Comparison of ENCODE assay signal across 13 mouse cellular contexts in genomic region chr7:131556116-131556515, GRCm38 (mm10). TPM values are rescaled to one million over a fixed set of nuclear protein-coding genes. Genes with fewer than 3 reads are reported as not detected.
DNase-seq lines count a peak whose midpoint lies in the region; ATAC-seq lines count a peak whose summit lies in the region.
"Had no signal": no experiment of that assay in that cellular context is flagged by ENCODE, and none has a peak within 500 bp of the region (broad histone marks: within the 10 kb centered on the region; RNA-seq: fewer than 3 reads in every experiment).

No protein-coding gene starts in this region.

- 1% methylated on average over 9 of the region's 9 CpGs for WGBS in hindbrain, embryonic 11.5 days
- WGBS in hindbrain, embryonic 16.5 days = 2% methylated on average over 9 of the region's 9 CpGs
- 2% methylated on average over 9 of the region's 9 CpGs for WGBS in embryonic facial prominence, embryonic 14.5 days
- under 1% methylated on average over 9 of the region's 9 CpGs for WGBS in limb, embryonic 15.5 days

- intact Hi-C loops in left cerebral cortex, postnatal 14 days (cut with DNase I) = loop anchor here (2.0 kb wide), 1 partner anchor 15 kb away; no protein-coding TSS in a partner anchor

- no peaks in the 10 kb centered on the region for H3K9me3 ChIP-seq in hindbrain, embryonic 11.5 days (ENCODE audit: control insufficient read depth, low read length)
- H3K9me3 ChIP-seq in hindbrain, embryonic 16.5 days (ENCODE audit: control insufficient read depth, low read length) = no peaks in the 10 kb centered on the region; the same call in 1 of the 2 replicates
- no peaks in the 10 kb centered on the region for H3K9me3 ChIP-seq in embryonic facial prominence, embryonic 14.5 days (ENCODE audit: control insufficient read depth, low read length)
- H3K9me3 ChIP-seq in limb, embryonic 15.5 days = no peaks in the 10 kb centered on the region
- H3K9me3 ChIP-seq: liver, embryonic 13.5 days; megakaryocyte, embryonic 14.5 days had no signal

- peaks cover 14% of the 10 kb centered on the region; the same call in 1 of the 2 replicates for H3K4me1 ChIP-seq in hindbrain, embryonic 11.5 days (replicated peaks; ENCODE audit: control insufficient read depth, insufficient read depth, low read length)
- H3K4me1 ChIP-seq in hindbrain, embryonic 16.5 days (ENCODE audit: control insufficient read depth, insufficient read depth, low read depth, low read length) = peaks cover 13% of the 10 kb centered on the region
- peaks cover 3% of the 10 kb centered on the region; the same call in 1 of the 2 replicates for H3K4me1 ChIP-seq in brown adipose tissue, adult 24 weeks (ENCODE audit: control insufficient read depth, insufficient read depth, insufficient read length, low read length)
- peaks cover 17% of the 10 kb centered on the region for H3K4me1 ChIP-seq in embryonic facial prominence, embryonic 14.5 days (ENCODE audit: control insufficient read depth, insufficient read depth, low read length)
- peaks cover 36% of the 10 kb centered on the region for H3K4me1 ChIP-seq in limb, embryonic 15.5 days

- no peaks in the 10 kb centered on the region for H3K36me3 ChIP-seq in hindbrain, embryonic 11.5 days (ENCODE audit: control insufficient read depth, insufficient read depth, low read length)
- H3K36me3 ChIP-seq in hindbrain, embryonic 16.5 days (ENCODE audit: control insufficient read depth, insufficient read depth, low read length) = no peaks in the 10 kb centered on the region
- no peaks in the 10 kb centered on the region for H3K36me3 ChIP-seq in embryonic facial prominence, embryonic 14.5 days (ENCODE audit: control insufficient read depth, insufficient read depth, low read length)
- no peaks in the 10 kb centered on the region for H3K36me3 ChIP-seq in limb, embryonic 15.5 days
- H3K36me3 ChIP-seq: liver, embryonic 13.5 days had no signal

- peak overlapping the region; percentile 23 for H3K4me3 ChIP-seq in hindbrain, embryonic 11.5 days (ENCODE audit: low read depth, low read length)
- no peak overlapping the region; the same call in 1 of the 2 replicates for H3K4me3 ChIP-seq in hindbrain, embryonic 16.5 days (ENCODE audit: low read length)
- peak overlapping the region; percentile 36; the same call in 1 of the 2 replicates for H3K4me3 ChIP-seq in brown adipose tissue, adult 24 weeks (ENCODE audit: insufficient read depth, low read depth, low read length)
- H3K4me3 ChIP-seq in embryonic facial prominence, embryonic 14.5 days (ENCODE audit: low read depth, low read length) = peak overlapping the region; percentile 21
- peak overlapping the region; percentile 26; the same call in 1 of the 2 replicates for H3K4me3 ChIP-seq in limb, embryonic 15.5 days

- no peak for ATAC-seq in hindbrain, embryonic 11.5 days (ENCODE audit: low FRiP score)
- ATAC-seq in hindbrain, embryonic 16.5 days = no peak
- ATAC-seq in embryonic facial prominence, embryonic 14.5 days (ENCODE audit: low read depth) = no peak
- ATAC-seq in limb, embryonic 15.5 days (ENCODE audit: insufficient number of reproducible peaks, low FRiP score, low TSS enrichment, low read depth) = no peak

- H3K27ac ChIP-seq in hindbrain, embryonic 11.5 days (ENCODE audit: low read depth, low read length) = no peak overlapping the region; the same call in 1 of the 2 replicates
- H3K27ac ChIP-seq in hindbrain, embryonic 16.5 days (ENCODE audit: low read depth, low read length) = no peak overlapping the region
- H3K27ac ChIP-seq in brown adipose tissue, adult 24 weeks (replicated peaks; ENCODE audit: low read depth, low read length) = no peak overlapping the region
- no peak overlapping the region for H3K27ac ChIP-seq in embryonic facial prominence, embryonic 14.5 days (replicated peaks; ENCODE audit: low read depth, low read length)
- H3K27ac ChIP-seq in limb, embryonic 15.5 days = no peak overlapping the region
- H3K27ac ChIP-seq: liver, embryonic 13.5 days had no signal

- no peak overlapping the region for H3K4me2 ChIP-seq in hindbrain, embryonic 11.5 days (replicated peaks; ENCODE audit: low read depth, low read length)
- H3K4me2 ChIP-seq in hindbrain, embryonic 16.5 days (ENCODE audit: low read length) = no peak overlapping the region; the same call in 1 of the 2 replicates
- no peak overlapping the region; the same call in 1 of the 2 replicates for H3K4me2 ChIP-seq in embryonic facial prominence, embryonic 14.5 days (ENCODE audit: low read depth, low read length)
- H3K4me2 ChIP-seq in limb, embryonic 15.5 days = peak overlapping the region; percentile 35; the same call in 1 of the 2 replicates

- H3K9ac ChIP-seq in hindbrain, embryonic 11.5 days (ENCODE audit: low read depth, low read length) = no peak overlapping the region
- no peak overlapping the region for H3K9ac ChIP-seq in hindbrain, embryonic 16.5 days (ENCODE audit: low read depth, low read length)
- no peak overlapping the region for H3K9ac ChIP-seq in embryonic facial prominence, embryonic 14.5 days (ENCODE audit: low read depth, low read length)
- no peak overlapping the region for H3K9ac ChIP-seq in limb, embryonic 15.5 days
- H3K9ac ChIP-seq: liver, embryonic 13.5 days had no signal

- peaks cover 74% of the 10 kb centered on the region for H3K27me3 ChIP-seq in hindbrain, embryonic 11.5 days (ENCODE audit: control insufficient read depth, insufficient read depth, low read length)
- peaks cover 61% of the 10 kb centered on the region for H3K27me3 ChIP-seq in hindbrain, embryonic 16.5 days (replicated peaks; ENCODE audit: control insufficient read depth, insufficient read depth, low read length)
- peaks cover 86% of the 10 kb centered on the region for H3K27me3 ChIP-seq in embryonic facial prominence, embryonic 14.5 days (replicated peaks; ENCODE audit: control insufficient read depth, insufficient read depth, low read length)
- peaks cover 82% of the 10 kb centered on the region for H3K27me3 ChIP-seq in limb, embryonic 15.5 days

- DNase-seq in hindbrain, embryonic 11.5 days (ENCODE audit: low spot score) = peak; percentile 59
- DNase-seq in embryonic facial prominence, embryonic 14.5 days (ENCODE audit: low spot score) = no peak
- DNase-seq in left cerebral cortex, postnatal 14 days (ENCODE audit: low spot score in 2 of 2) = no peak
- DNase-seq in cerebellum, adult 11-12 months = no peak
- DNase-seq: cerebellum, adult 9-10 months; layer of hippocampus, adult 9-11 months; liver, embryonic 13.5 days had no signal

RNA-seq across cellular contexts. Expression of gene Bub3, which starts 3.9 kb away (rescaled TPM):
- polyA plus RNA-seq in hindbrain, embryonic 11.5 days (2014; fragmentation: Nextera tagmentation; extraction: Ambion mirVana) = 271 and 278 TPM in 2 replicates
- 149 and 162 TPM in 2 replicates for polyA plus RNA-seq in hindbrain, embryonic 16.5 days (2015; fragmentation: Nextera tagmentation; extraction: Ambion mirVana)
- 28.4 and 36.7 TPM in 2 replicates for polyA plus RNA-seq in brown adipose tissue, adult 24 weeks (2012; ENCODE audit: insufficient read depth, insufficient read length, missing spikeins)
- polyA plus RNA-seq in embryonic facial prominence, embryonic 14.5 days (2014; fragmentation: Nextera tagmentation; extraction: Ambion mirVana) = 157 and 183 TPM in 2 replicates
- polyA plus RNA-seq in limb, embryonic 15.5 days (2015; fragmentation: Nextera tagmentation; extraction: Ambion mirVana) = 176 and 179 TPM in 2 replicates
- 10 to 100 TPM; 55.4 to 56.8 TPM for total RNA-seq in left cerebral cortex, postnatal 14 days (2021)

RNA-seq across cellular contexts. Expression of gene Hmx2, which starts 7.5 kb away (rescaled TPM):
- 2.7 and 3.5 TPM in 2 replicates for polyA plus RNA-seq in hindbrain, embryonic 11.5 days (2014; fragmentation: Nextera tagmentation; extraction: Ambion mirVana)
- 1.1 and 1.3 TPM in 2 replicates for polyA plus RNA-seq in hindbrain, embryonic 16.5 days (2015; fragmentation: Nextera tagmentation; extraction: Ambion mirVana)
- not detected in 2 replicates for polyA plus RNA-seq in brown adipose tissue, adult 24 weeks (2012; ENCODE audit: insufficient read depth, insufficient read length, missing spikeins)
- polyA plus RNA-seq in embryonic facial prominence, embryonic 14.5 days (2014; fragmentation: Nextera tagmentation; extraction: Ambion mirVana) = 0.17 and 0.39 TPM in 2 replicates
- not detected in 2 replicates for polyA plus RNA-seq in limb, embryonic 15.5 days (2015; fragmentation: Nextera tagmentation; extraction: Ambion mirVana)
- total RNA-seq in left cerebral cortex, postnatal 14 days (2021) = not detected
- total RNA-seq: adrenal gland, adult 2 months; gastrocnemius, adult 8-10 months had no signal
- polyA plus RNA-seq: adrenal gland, adult 2 months; liver, embryonic 13.5 days had no signal

RNA-seq across cellular contexts. Expression of gene Hmx3, which starts 13.4 kb away (rescaled TPM):
- polyA plus RNA-seq in hindbrain, embryonic 11.5 days (2014; fragmentation: Nextera tagmentation; extraction: Ambion mirVana) = 0.57 and 1.2 TPM in 2 replicates
- polyA plus RNA-seq in hindbrain, embryonic 16.5 days (2015; fragmentation: Nextera tagmentation; extraction: Ambion mirVana) = 0.84 and 0.99 TPM in 2 replicates
- polyA plus RNA-seq in brown adipose tissue, adult 24 weeks (2012; ENCODE audit: insufficient read depth, insufficient read length, missing spikeins) = not detected in 2 replicates
- polyA plus RNA-seq in embryonic facial prominence, embryonic 14.5 days (2014; fragmentation: Nextera tagmentation; extraction: Ambion mirVana) = 0.26 and 0.37 TPM in 2 replicates
- not detected in 2 replicates for polyA plus RNA-seq in limb, embryonic 15.5 days (2015; fragmentation: Nextera tagmentation; extraction: Ambion mirVana)
- not detected for total RNA-seq in left cerebral cortex, postnatal 14 days (2021)
- total RNA-seq: adrenal gland, adult 2 months; gastrocnemius, adult 8-10 months had no signal
- polyA plus RNA-seq: adrenal gland, adult 2 months; liver, embryonic 13.5 days had no signal
